Mouse (Mus musculus) B cell, adult 2 months (primary cell): ENCODE results near the gene Olfr180.

Source experiments
- DNase-seq, 2 experiments: peaks; one replicate each; pipeline ENCODE4 v3.0.0; 2022

Olfr180 gene

GRCm38 (mm10) chr16:58929292-58929691 lies at the start of gene Olfr180:
TSS of gene Olfr180 (minus strand) at chr16:58929392.
- DNase-seq = no peak

DNA sequence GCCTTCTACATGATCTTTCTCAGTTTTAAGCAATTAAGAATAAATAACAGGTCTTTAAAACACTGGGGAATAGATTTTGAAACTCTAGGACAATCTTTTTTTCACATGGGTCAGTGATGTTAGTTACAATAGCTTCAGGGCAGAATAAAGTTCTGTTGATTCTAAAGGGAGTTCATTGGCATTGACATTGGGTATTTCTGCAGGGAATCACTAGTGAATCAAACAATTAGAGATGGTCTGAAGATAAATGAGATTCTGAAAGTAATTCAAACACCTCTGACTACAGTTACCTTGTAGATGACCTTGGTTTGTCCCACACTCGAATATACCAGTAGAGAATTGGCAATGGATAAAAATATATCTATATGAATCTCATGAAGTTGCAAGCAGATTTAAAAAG lies 537 bp downstream of the Olfr180 start, which contains the start of gene Olfr181:
Olfr181 (minus strand) TSS at position 101 of the 400 bp plus-strand sequence.
- DNase-seq = no peak

- DNase-seq = no peak
Observed at GRCm38 (mm10) chr16:58891963-58892362, 37.2 kb downstream of the Olfr180 start, which contains the start of gene Olfr178. TSS of gene Olfr178 (minus strand) at chr16:58892063.

DNA sequence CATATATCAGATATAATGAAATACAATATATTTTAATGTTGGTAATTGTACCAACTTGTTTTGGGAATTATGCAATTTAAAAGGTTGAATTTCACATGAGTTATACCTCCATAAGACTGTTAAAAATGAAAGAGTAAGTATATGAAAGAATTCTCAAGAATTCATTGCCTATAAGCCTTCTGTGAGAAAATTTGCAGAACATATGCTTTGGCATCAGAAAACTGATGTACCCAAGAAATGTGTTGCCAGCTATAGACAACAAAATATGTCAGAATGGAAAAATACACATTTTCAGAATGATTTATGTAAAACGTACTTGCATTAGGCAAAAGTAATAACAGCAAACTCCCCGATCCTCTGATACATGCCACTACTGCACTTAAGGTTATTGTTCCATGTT lies 44.8 kb downstream of the Olfr180 start:
- DNase-seq = no peak

GRCm38 (mm10) chr16:58874668-58875067 lies 54.5 kb downstream of the Olfr180 start, which contains the start of gene Olfr177:
TSS of gene Olfr177 (minus strand) at chr16:58874768.
- DNase-seq = no peak
